Mouse (Mus musculus) limb, embryonic 13.5 days (tissue): ENCODE results near the gene Ece1. TPM values are rescaled to one million over a fixed set of nuclear protein-coding genes. Genes with fewer than 3 reads are reported as not detected.
"Not testable (repeated sequence)": the region's sequence is repeated elsewhere in the genome, so short reads cannot be mapped to it uniquely, and the experiment has no call there.

Experiments used
- ATAC-seq: fragments of 200-750 bp; cut with Nextera tagmentation; 2 replicates; pipeline ENCODE4 v1.8.0; 2017; ENCODE audit warnings: low read depth, moderate number of reproducible peaks, moderate TSS enrichment; ENCODE audit not compliant: low FRiP score
- H3K27ac ChIP-seq: fragments of 300-500 bp; sonication (generic); 2 replicates; pipeline ENCODE4 v1.5.1; 2015; ENCODE audit warnings: inconsistent platforms, mild to moderate bottlenecking, moderate library complexity
- H3K27me3 ChIP-seq: fragments of 300-500 bp; sonication (generic); 2 replicates; pipeline ENCODE4 v1.6.1; 2015; ENCODE audit warnings: mild to moderate bottlenecking, inconsistent platforms
- H3K36me3 ChIP-seq: fragments of 300-500 bp; sonication (generic); 2 replicates; pipeline ENCODE4 v1.6.1; 2015; ENCODE audit warnings: inconsistent platforms, mild to moderate bottlenecking, moderate library complexity
- H3K4me1 ChIP-seq: fragments of 300-500 bp; sonication (generic); 2 replicates; pipeline ENCODE4 v1.6.1; 2015; ENCODE audit warnings: inconsistent platforms
- H3K4me2 ChIP-seq: fragments of 300-500 bp; sonication (generic); replicated peaks from 2 replicates; pipeline ENCODE4 v1.6.1; 2015; ENCODE audit warnings: inconsistent platforms, mild to moderate bottlenecking, moderate library complexity
- H3K4me3 ChIP-seq: fragments of 300-500 bp; sonication (generic); 2 replicates; pipeline ENCODE4 v1.5.1; 2015; ENCODE audit warnings: moderate library complexity, mild to moderate bottlenecking, inconsistent platforms
- H3K9ac ChIP-seq: fragments of 300-500 bp; sonication (generic); 2 replicates; pipeline ENCODE4 v1.6.1; 2015; ENCODE audit warnings: mild to moderate bottlenecking, inconsistent platforms
- H3K9me3 ChIP-seq: fragments of 300-500 bp; sonication (generic); 2 replicates; pipeline ENCODE4 v1.6.1; 2016; ENCODE audit warnings: inconsistent platforms
- WGBS: fragments of 180-500 bp; shearing (Covaris S2); methylation state at CpG from one replicate; pipeline ENCODE4 v1.1.7; 2015; 5-methylcytosine and 5-hydroxymethylcytosine counted together
- polyA plus RNA-seq: library from polyadenylated mRNA; unstranded; fragments of >200 nt; fragmentation: Nextera tagmentation; extraction: Ambion mirVana; gene quantifications from 2 replicates; pipeline ENCODE4 v1.2.1, GENCODE M21; 2015

The Ece1 gene
- polyA plus RNA-seq, 1 experiment from 2014 or later: 29.2 TPM

GRCm38 (mm10) chr4:137954926-137955396 lies 92.9 kb downstream of the Ece1 start:
- 79% methylated on average over 8 of the region's 8 CpGs for WGBS
- H3K4me2 ChIP-seq: no peak overlapping the region
- no peak for ATAC-seq

GRCm38 (mm10) chr4:137956260-137956659 lies 94.2 kb downstream of the Ece1 start:
- H3K9ac ChIP-seq: no peak overlapping the region
- H3K4me2 ChIP-seq: no peak overlapping the region
- no peaks in the 10 kb centered on the region for H3K27me3 ChIP-seq
- peaks cover 9% of the 10 kb centered on the region for H3K9me3 ChIP-seq
- no peaks in the 10 kb centered on the region for H3K4me1 ChIP-seq
- 95% methylated on average over 15 of the region's 15 CpGs for WGBS
- H3K4me3 ChIP-seq: no peak overlapping the region
- no peak overlapping the region for H3K27ac ChIP-seq
- no peak for ATAC-seq
- peaks cover 89% of the 10 kb centered on the region for H3K36me3 ChIP-seq

More at GRCm38 (mm10) chr4:137954926-137955396, 92.9 kb downstream of the Ece1 start:
- no peaks in the 10 kb centered on the region for H3K4me1 ChIP-seq
- no peaks in the 10 kb centered on the region for H3K27me3 ChIP-seq
- H3K9ac ChIP-seq: no peak overlapping the region
- H3K36me3 ChIP-seq: peaks cover 89% of the 10 kb centered on the region
- H3K4me3 ChIP-seq: no peak overlapping the region
- H3K9me3 ChIP-seq: peaks cover 15% of the 10 kb centered on the region
- no peak overlapping the region for H3K27ac ChIP-seq

GRCm38 (mm10) chr4:137959889-137960665 lies 98.0 kb downstream of the Ece1 start:
- 89% methylated on average over 13 of the region's 13 CpGs for WGBS
- Histone ChIP-seq H3K27me3 (no peaks in the 10 kb centered on the region), H3K36me3 (peaks cover 97% of the 10 kb centered on the region), H3K9me3 (peaks cover 9% of the 10 kb centered on the region), H3K4me3 (no peak overlapping the region), H3K27ac (no peak overlapping the region), H3K4me1 (no peaks in the 10 kb centered on the region), H3K9ac (no peak overlapping the region), H3K4me2 (no peak overlapping the region)
- no peak for ATAC-seq

- no peaks in the 10 kb centered on the region for H3K27me3 ChIP-seq
- H3K27ac ChIP-seq: no peak overlapping the region
- H3K4me2 ChIP-seq: no peak overlapping the region
- H3K4me3 ChIP-seq: no peak overlapping the region
- H3K36me3 ChIP-seq: peaks cover 95% of the 10 kb centered on the region
- WGBS: 89% methylated on average over 11 of the region's 11 CpGs
- H3K9ac ChIP-seq: no peak overlapping the region
- H3K4me1 ChIP-seq: no peaks in the 10 kb centered on the region
- peaks cover 9% of the 10 kb centered on the region for H3K9me3 ChIP-seq
- no peak for ATAC-seq
These were observed 98.7 kb downstream of the Ece1 start for GRCm38 (mm10) chr4:137960757-137961156.

GRCm38 (mm10) chr4:137962643-137963350 lies 100.8 kb downstream of the Ece1 start:
- ATAC-seq: no peak
- peaks cover 9% of the 10 kb centered on the region for H3K9me3 ChIP-seq
- no peak overlapping the region for H3K27ac ChIP-seq
- H3K4me1 ChIP-seq: no peaks in the 10 kb centered on the region
- H3K4me3 ChIP-seq: no peak overlapping the region
- no peak overlapping the region for H3K4me2 ChIP-seq
- 94% methylated on average over 20 of the region's 20 CpGs for WGBS
- peaks cover 78% of the 10 kb centered on the region for H3K36me3 ChIP-seq
- no peak overlapping the region for H3K9ac ChIP-seq
- H3K27me3 ChIP-seq: no peaks in the 10 kb centered on the region

GRCm38 (mm10) chr4:137963431-137963830 lies 101.4 kb downstream of the Ece1 start:
- no peak overlapping the region for H3K4me3 ChIP-seq
- no peak overlapping the region for H3K9ac ChIP-seq
- WGBS: 94% methylated on average over 6 of the region's 6 CpGs
- no peak overlapping the region for H3K4me2 ChIP-seq
- peaks cover 72% of the 10 kb centered on the region for H3K36me3 ChIP-seq
- H3K9me3 ChIP-seq: peaks cover 9% of the 10 kb centered on the region
- no peak for ATAC-seq
- no peaks in the 10 kb centered on the region for H3K4me1 ChIP-seq
- no peaks in the 10 kb centered on the region for H3K27me3 ChIP-seq
- no peak overlapping the region for H3K27ac ChIP-seq

GRCm38 (mm10) chr4:137963881-137964584 lies 102.0 kb downstream of the Ece1 start:
- H3K9ac ChIP-seq: no peak overlapping the region
- no peak for ATAC-seq
- H3K4me1 ChIP-seq: no peaks in the 10 kb centered on the region
- H3K4me3 ChIP-seq: no peak overlapping the region
- H3K27me3 ChIP-seq: no peaks in the 10 kb centered on the region
- H3K36me3 ChIP-seq: peaks cover 66% of the 10 kb centered on the region
- H3K4me2 ChIP-seq: no peak overlapping the region
- peaks cover 9% of the 10 kb centered on the region for H3K9me3 ChIP-seq
- no peak overlapping the region for H3K27ac ChIP-seq
- WGBS: 63% methylated on average over 6 of the region's 9 CpGs

GRCm38 (mm10) chr4:137964585-137964930 lies 102.5 kb downstream of the Ece1 start:
- Histone ChIP-seq H3K4me2 (no peak overlapping the region), H3K4me1 (no peaks in the 10 kb centered on the region), H3K9me3 (peaks cover 4% of the 10 kb centered on the region), H3K9ac (no peak overlapping the region), H3K36me3 (peaks cover 61% of the 10 kb centered on the region), H3K27me3 (no peaks in the 10 kb centered on the region), H3K4me3 (no peak overlapping the region), H3K27ac (no peak overlapping the region)
- 94% methylated on average over 11 of the region's 11 CpGs for WGBS
- no peak for ATAC-seq

- WGBS: 10% methylated on average over 9 of the region's 9 CpGs
- no peaks in the 10 kb centered on the region for H3K27me3 ChIP-seq
- H3K9me3 ChIP-seq: no peaks in the 10 kb centered on the region
- no peak overlapping the region for H3K27ac ChIP-seq
- no peak overlapping the region for H3K4me3 ChIP-seq
- no peaks in the 10 kb centered on the region for H3K4me1 ChIP-seq
- H3K36me3 ChIP-seq: peaks cover 25% of the 10 kb centered on the region
- no peak overlapping the region for H3K4me2 ChIP-seq
- peak; percentile 59 for ATAC-seq
- no peak overlapping the region for H3K9ac ChIP-seq
These were observed 106.2 kb downstream of the Ece1 start for GRCm38 (mm10) chr4:137968203-137968602.

- not testable (repeated sequence) for H3K9ac ChIP-seq, H3K27me3 ChIP-seq, H3K4me3 ChIP-seq, H3K4me1 ChIP-seq, H3K9me3 ChIP-seq, H3K27ac ChIP-seq, H3K36me3 ChIP-seq, ATAC-seq, H3K4me2 ChIP-seq
- WGBS: no CpG with 5 or more reads among the region's 11 CpGs
These were observed 108.7 kb downstream of the Ece1 start for GRCm38 (mm10) chr4:137970623-137971199.

- not testable (repeated sequence) for H3K9me3 ChIP-seq, ATAC-seq
These were observed 112.9 kb downstream of the Ece1 start for GRCm38 (mm10) chr4:137974856-137975432.

More at GRCm38 (mm10) chr4:137974856-137975432, 112.9 kb downstream of the Ece1 start:
- not testable (repeated sequence) for H3K9ac ChIP-seq, H3K4me3 ChIP-seq, H3K4me2 ChIP-seq, H3K27ac ChIP-seq, H3K4me1 ChIP-seq, H3K36me3 ChIP-seq, H3K27me3 ChIP-seq
- no CpG with 5 or more reads among the region's 11 CpGs for WGBS
